Mouse (Mus musculus) midbrain, embryonic 16.5 days (tissue): ENCODE measurements around the gene Cd200r1. TPM values are rescaled to one million over a fixed set of nuclear protein-coding genes. Genes with fewer than 3 reads are reported as not detected.
A peak's percentile ranks its signal among the peaks of the same experiment; 100 is the strongest.

Experiments
- ATAC-seq: fragments of 200-750 bp; cut with Nextera tagmentation; 2 replicates; pipeline ENCODE4 v1.8.0; 2017; ENCODE audit warnings: moderate TSS enrichment
- H3K27ac ChIP-seq: fragments of 300-500 bp; sonication (generic); 2 replicates; pipeline ENCODE4 v1.5.1; 2014; ENCODE audit warnings: mild to moderate bottlenecking, low read length, mixed read lengths
- H3K27me3 ChIP-seq: fragments of 300-500 bp; sonication (generic); 2 replicates; pipeline ENCODE4 v1.6.1; 2014; ENCODE audit warnings: low read depth, low read length, mixed read lengths; ENCODE audit not compliant: control insufficient read depth, insufficient read depth
- H3K36me3 ChIP-seq: fragments of 300-500 bp; sonication (generic); 2 replicates; pipeline ENCODE4 v1.6.1; 2014; ENCODE audit warnings: mild to moderate bottlenecking, low read length, moderate library complexity, mixed read lengths; ENCODE audit not compliant: control insufficient read depth, insufficient read depth
- H3K4me1 ChIP-seq: fragments of 300-500 bp; sonication (generic); 2 replicates; pipeline ENCODE4 v1.6.1; 2014; ENCODE audit warnings: mild to moderate bottlenecking, low read length, mixed read lengths; ENCODE audit not compliant: control insufficient read depth, insufficient read depth
- H3K4me2 ChIP-seq: fragments of 300-500 bp; sonication (generic); 2 replicates; pipeline ENCODE4 v1.6.1; 2014; ENCODE audit warnings: mild to moderate bottlenecking, low read length, mixed read lengths
- H3K4me3 ChIP-seq: fragments of 300-500 bp; sonication (generic); 2 replicates; pipeline ENCODE4 v1.5.1; 2014; ENCODE audit warnings: low read depth, mild to moderate bottlenecking, low read length, moderate library complexity, mixed read lengths
- H3K9ac ChIP-seq: fragments of 300-500 bp; sonication (generic); 2 replicates; pipeline ENCODE4 v1.6.1; 2014; ENCODE audit warnings: low read depth, low read length, mixed read lengths
- H3K9me3 ChIP-seq: fragments of 300-500 bp; sonication (generic); replicated peaks from 2 replicates; pipeline ENCODE4 v1.6.1; 2014; ENCODE audit warnings: mild to moderate bottlenecking, low read length, mixed read lengths; ENCODE audit not compliant: control insufficient read depth, poor library complexity, severe bottlenecking
- WGBS: fragments of 180-500 bp; shearing (Covaris S2); extraction: QIAGEN DNeasy Blood & Tissue Kit; methylation state at CpG from one replicate; pipeline ENCODE4 v1.1.7; 2014; 5-methylcytosine and 5-hydroxymethylcytosine counted together
- polyA plus RNA-seq: library from polyadenylated mRNA; unstranded; fragments of >200 nt; fragmentation: Nextera tagmentation; extraction: Ambion mirVana; gene quantifications from 2 replicates; pipeline ENCODE4 v1.2.1, GENCODE M21; 2015

Gene Cd200r1
- polyA plus RNA-seq, 1 experiment from 2014 or later, result 0.46 TPM

GRCm38 (mm10) chr16:44724847-44725246 is 40.7 kb upstream of the Cd200r1 start:
- H3K27ac ChIP-seq, result peak overlapping the region; percentile 92
- peak overlapping the region; percentile 81 for H3K9ac ChIP-seq
- H3K4me1 ChIP-seq, result peaks cover 12% of the 10 kb centered on the region
- WGBS, result under 1% methylated on average over 14 of the region's 14 CpGs
- H3K4me2 ChIP-seq, result peak overlapping the region; percentile 81
- no peaks in the 10 kb centered on the region for H3K9me3 ChIP-seq
- ATAC-seq, result peak; percentile 70
- peak overlapping the region; percentile 75 for H3K4me3 ChIP-seq
- no peaks in the 10 kb centered on the region for H3K27me3 ChIP-seq
- H3K36me3 ChIP-seq, result 0 out of 2 replicates have a peak, but pooled peaks cover 3% of the 10 kb centered on the region

DNA sequence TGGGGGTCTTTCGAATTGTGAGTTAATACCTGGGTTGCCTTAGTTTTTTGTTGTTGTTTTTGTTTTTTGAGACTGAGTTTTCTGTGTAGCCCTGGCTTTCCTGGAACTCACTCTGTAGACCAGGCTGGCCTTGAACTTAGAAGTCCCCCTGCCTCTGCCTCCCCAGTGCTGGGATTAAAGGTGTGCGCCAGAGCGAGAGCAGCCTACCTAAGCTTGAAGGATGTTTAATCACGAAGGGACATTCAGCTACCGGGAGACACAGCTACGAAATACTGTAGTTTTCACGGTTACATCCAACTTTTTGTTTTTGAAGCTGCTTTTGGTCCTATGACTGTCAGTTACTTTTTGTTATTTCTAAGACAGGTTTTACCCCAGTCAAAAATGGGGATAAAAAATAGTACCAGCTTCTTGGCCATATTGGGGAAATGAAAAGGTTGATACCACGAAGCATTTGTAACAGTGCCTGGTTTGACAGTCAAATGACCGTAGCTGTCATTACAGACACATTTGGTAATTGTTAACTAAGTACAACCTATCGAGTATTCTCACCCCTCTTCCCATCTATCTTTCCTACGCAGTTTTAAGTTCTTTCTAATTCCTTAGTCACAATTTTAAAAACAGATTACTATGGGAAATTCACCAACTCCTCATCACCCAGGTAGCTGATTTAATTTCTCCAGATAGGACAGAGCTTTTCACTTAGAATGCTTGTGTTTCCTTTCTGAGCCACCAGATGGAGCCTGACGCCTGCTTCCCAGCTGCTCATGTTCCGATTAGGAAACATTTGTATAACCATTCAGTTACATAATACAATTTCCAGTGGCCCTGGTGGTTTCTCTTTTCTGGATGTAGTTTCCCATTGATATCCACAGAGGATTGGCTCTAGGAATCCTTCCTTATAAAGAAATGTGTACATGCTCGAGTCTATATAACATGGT is 40.0 kb upstream of the Cd200r1 start:
- 0 out of 2 replicates have a peak, but pooled peaks cover 3% of the 10 kb centered on the region for H3K36me3 ChIP-seq
- H3K9me3 ChIP-seq, result no peaks in the 10 kb centered on the region
- peak overlapping the region; percentile 81 for H3K9ac ChIP-seq
- ATAC-seq, result no peak
- peak overlapping the region; percentile 92; the same call in 1 of the 2 replicates for H3K27ac ChIP-seq
- H3K4me1 ChIP-seq, result peaks cover 12% of the 10 kb centered on the region
- no peaks in the 10 kb centered on the region for H3K27me3 ChIP-seq
- H3K4me2 ChIP-seq, result peak overlapping the region; percentile 81
- peak overlapping the region; percentile 75 for H3K4me3 ChIP-seq
- WGBS, result 51% methylated on average over 14 of the region's 14 CpGs

- peaks cover 12% of the 10 kb centered on the region for H3K4me1 ChIP-seq
- peaks cover 9% of the 10 kb centered on the region; the same call in 1 of the 2 replicates for H3K36me3 ChIP-seq
- H3K9me3 ChIP-seq, result no peaks in the 10 kb centered on the region
- no peak overlapping the region for H3K9ac ChIP-seq
- H3K4me2 ChIP-seq, result no peak overlapping the region
- ATAC-seq, result no peak
- no peak overlapping the region for H3K27ac ChIP-seq
- no peak overlapping the region for H3K4me3 ChIP-seq
- no peaks in the 10 kb centered on the region for H3K27me3 ChIP-seq
- WGBS, result 94% methylated on average over 3 of the region's 3 CpGs
Observed at GRCm38 (mm10) chr16:44727525-44727924, 38.0 kb upstream of the Cd200r1 start.

DNA sequence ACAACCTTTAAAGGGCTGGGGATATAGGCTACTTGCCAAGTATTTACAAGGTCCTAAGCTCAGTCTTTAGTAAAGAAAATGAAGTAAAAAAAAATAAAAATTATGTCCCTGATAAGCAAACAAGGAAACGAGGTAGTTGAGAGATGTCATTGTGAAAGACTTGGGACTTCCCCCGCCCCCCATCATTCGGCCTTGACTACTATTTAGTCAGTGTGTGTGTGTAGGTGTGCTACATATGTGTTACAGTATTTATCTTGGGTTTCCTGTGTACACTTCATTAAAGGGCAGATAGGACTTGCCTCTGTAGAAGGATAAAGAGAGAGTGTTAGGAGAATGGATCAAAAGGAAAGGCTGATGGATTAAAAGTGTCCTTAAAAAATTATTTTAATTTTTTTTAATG is 31.5 kb upstream of the Cd200r1 start:
- Histone ChIP-seq H3K27me3 (no peaks in the 10 kb centered on the region), H3K9ac (no peak overlapping the region), H3K27ac (no peak overlapping the region), H3K9me3 (no peaks in the 10 kb centered on the region), H3K36me3 (peaks cover 37% of the 10 kb centered on the region), H3K4me3 (no peak overlapping the region), H3K4me1 (no peaks in the 10 kb centered on the region), H3K4me2 (no peak overlapping the region)
- ATAC-seq, result no peak
- WGBS, result 95% methylated on average over 3 of the region's 3 CpGs

DNA sequence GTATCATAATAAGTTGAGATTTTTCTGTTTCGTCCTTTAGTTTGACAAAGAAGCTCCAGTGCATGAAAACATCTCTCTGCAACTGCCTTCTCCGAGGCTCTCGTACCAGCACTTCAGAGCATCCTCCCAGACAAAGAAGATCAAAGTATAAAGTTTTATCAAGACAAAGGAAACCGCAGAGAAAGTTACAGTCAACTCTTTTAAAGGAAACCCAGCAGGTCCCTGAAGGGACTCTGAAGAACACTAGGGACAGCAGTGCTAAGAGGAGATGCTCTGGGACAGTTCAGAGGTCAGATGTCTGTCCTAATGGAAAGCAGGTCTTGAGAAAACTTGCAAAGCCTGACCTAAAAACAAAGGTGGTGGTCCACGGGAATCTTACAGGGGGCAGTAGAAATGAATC is 29.9 kb upstream of the Cd200r1 start:
- no peaks in the 10 kb centered on the region for H3K27me3 ChIP-seq
- H3K27ac ChIP-seq, result no peak overlapping the region
- H3K9ac ChIP-seq, result no peak overlapping the region
- H3K9me3 ChIP-seq, result no peaks in the 10 kb centered on the region
- WGBS, result 92% methylated on average over 5 of the region's 5 CpGs
- no peak overlapping the region for H3K4me2 ChIP-seq
- no peaks in the 10 kb centered on the region for H3K4me1 ChIP-seq
- peaks cover 36% of the 10 kb centered on the region for H3K36me3 ChIP-seq
- no peak overlapping the region for H3K4me3 ChIP-seq
- no peak for ATAC-seq

DNA sequence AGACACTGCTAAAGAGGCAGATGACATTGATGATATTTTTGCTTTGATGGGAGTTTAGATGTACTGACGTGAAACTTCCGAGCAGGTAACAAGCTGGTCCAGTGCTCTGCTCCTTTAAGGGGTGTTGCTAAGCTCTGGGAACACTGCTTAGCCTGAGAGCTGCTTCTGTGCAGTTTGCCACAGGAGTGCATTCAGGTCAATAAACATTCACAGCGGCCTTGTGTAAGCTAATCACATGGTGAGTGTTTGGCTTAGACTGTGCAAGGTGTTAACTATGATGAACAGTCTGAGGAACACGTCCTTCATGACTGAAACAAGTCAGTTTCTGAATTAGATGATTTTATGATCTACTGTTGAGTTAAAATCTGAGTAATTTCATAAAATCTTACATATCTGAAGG is 29.4 kb upstream of the Cd200r1 start:
- Histone ChIP-seq H3K9ac (no peak overlapping the region), H3K36me3 (peaks cover 36% of the 10 kb centered on the region), H3K27me3 (no peaks in the 10 kb centered on the region), H3K4me2 (no peak overlapping the region), H3K27ac (no peak overlapping the region), H3K4me1 (no peaks in the 10 kb centered on the region), H3K9me3 (no peaks in the 10 kb centered on the region), H3K4me3 (no peak overlapping the region)
- no peak for ATAC-seq
- 87% methylated on average over 4 of the region's 4 CpGs for WGBS

DNA sequence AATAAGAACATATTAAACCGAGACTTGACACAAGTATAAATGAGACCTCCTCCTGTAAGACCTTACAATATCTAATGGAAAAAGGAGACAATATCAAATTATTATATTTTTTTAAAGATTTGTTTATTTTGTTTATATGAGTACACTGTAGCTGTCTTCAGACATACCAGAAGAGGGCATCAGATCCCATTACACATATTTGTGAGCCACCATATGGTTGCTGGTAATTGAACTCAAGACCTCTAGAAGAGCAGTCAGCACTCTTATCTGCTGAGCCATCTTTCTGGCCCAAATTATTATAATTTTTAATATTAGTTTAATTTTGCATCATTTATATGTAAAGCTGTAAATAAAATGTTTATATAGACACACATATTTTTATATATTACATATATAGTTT is 22.8 kb upstream of the Cd200r1 start:
- H3K4me2 ChIP-seq, result no peak overlapping the region
- H3K9ac ChIP-seq, result no peak overlapping the region
- WGBS, result 93% methylated on average over 1 of the region's 1 CpGs
- no peaks in the 10 kb centered on the region for H3K9me3 ChIP-seq
- peaks cover 12% of the 10 kb centered on the region for H3K36me3 ChIP-seq
- H3K4me1 ChIP-seq, result peaks cover 13% of the 10 kb centered on the region
- H3K27me3 ChIP-seq, result no peaks in the 10 kb centered on the region
- H3K4me3 ChIP-seq, result no peak overlapping the region
- ATAC-seq, result no peak
- no peak overlapping the region for H3K27ac ChIP-seq

GRCm38 (mm10) chr16:44745471-44745865 is 20.1 kb upstream of the Cd200r1 start:
- WGBS, result 5% methylated on average over 14 of the region's 14 CpGs
- Histone ChIP-seq H3K4me2 (peak overlapping the region; percentile 84), H3K27ac (peak overlapping the region; percentile 91), H3K4me3 (peak overlapping the region; percentile 68), H3K36me3 (peaks cover 3% of the 10 kb centered on the region; the same call in 1 of the 2 replicates), H3K9ac (peak overlapping the region; percentile 78), H3K9me3 (no peaks in the 10 kb centered on the region), H3K4me1 (peaks cover 13% of the 10 kb centered on the region), H3K27me3 (no peaks in the 10 kb centered on the region)
- peak; percentile 55; the same call in 1 of the 2 replicates for ATAC-seq
